Mouse (Mus musculus): ENCODE data around the gene Kcnk5.

DNA sequence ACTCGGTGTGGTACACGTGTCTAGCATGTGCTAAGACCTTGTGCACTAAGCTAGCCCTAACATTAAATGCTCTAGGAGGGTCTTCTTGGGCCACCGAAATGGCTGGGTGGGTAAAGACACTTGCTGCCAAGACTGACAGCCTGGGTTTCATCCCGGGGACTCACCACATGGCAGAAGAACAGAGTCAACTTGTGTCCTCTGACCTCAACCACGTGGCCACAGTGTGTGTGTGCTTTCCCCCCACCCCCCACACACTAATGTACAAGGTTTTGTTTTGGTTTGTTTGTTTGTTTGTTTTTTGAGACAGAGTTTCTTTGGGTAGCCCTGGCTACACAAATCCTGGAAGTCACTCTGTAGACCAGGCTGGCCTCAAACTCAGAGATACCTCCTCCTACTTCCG, 6.9 kb downstream of the Kcnk5 start:
- TF ChIP-seq POLR2A (IDR thresholded peaks at IDR 0.05; ENCODE audit: low read depth, low read length) (no peak), CTCF (IDR thresholded peaks at IDR 0.05; ENCODE audit: extremely low read depth, insufficient read length, insufficient replicate concordance, low read depth, low read length) (no peak)

Measured in small intestine, adult 2 months (tissue).